Mouse (Mus musculus) CD4-positive, CD25-positive, alpha-beta regulatory T cell, adult 2 months (primary cell): Measurements from ENCODE around the gene Ptprm.

Source experiments
- DNase-seq: peaks from one replicate; pipeline ENCODE4 v3.0.0-alpha.2; 2012; ENCODE audit warnings: low read depth, low spot score

The Ptprm gene

GRCm38 (mm10) chr17:66990761-66991160 is 363.5 kb downstream of the Ptprm start:
- DNase-seq: no peak

- DNase-seq: no peak
Measured at GRCm38 (mm10) chr17:66988014-66988413, 366.2 kb downstream of the Ptprm start.

GRCm38 (mm10) chr17:66981649-66982048 is 372.6 kb downstream of the Ptprm start:
- no peak for DNase-seq

- no peak for DNase-seq
Measured at GRCm38 (mm10) chr17:66979971-66980370, 374.3 kb downstream of the Ptprm start.

GRCm38 (mm10) chr17:66976490-66976889 is 377.8 kb downstream of the Ptprm start:
- DNase-seq: no peak

GRCm38 (mm10) chr17:66972976-66973375 is 381.3 kb downstream of the Ptprm start:
- DNase-seq: no peak

GRCm38 (mm10) chr17:66960986-66961385 is 393.3 kb downstream of the Ptprm start:
- DNase-seq: no peak

GRCm38 (mm10) chr17:66960557-66960956 is 393.7 kb downstream of the Ptprm start:
- no peak for DNase-seq

GRCm38 (mm10) chr17:66959815-66960214 is 394.4 kb downstream of the Ptprm start:
- DNase-seq: no peak

GRCm38 (mm10) chr17:66958766-66959165 is 395.5 kb downstream of the Ptprm start:
- DNase-seq: no peak

GRCm38 (mm10) chr17:66944498-66944897 is 409.8 kb downstream of the Ptprm start:
- no peak for DNase-seq

GRCm38 (mm10) chr17:66943539-66943938 is 410.7 kb downstream of the Ptprm start:
- no peak for DNase-seq

GRCm38 (mm10) chr17:66925611-66926010 is 428.6 kb downstream of the Ptprm start:
- no peak for DNase-seq

GRCm38 (mm10) chr17:66914696-66915095 is 439.6 kb downstream of the Ptprm start:
- no peak for DNase-seq

- DNase-seq: no peak
Measured at GRCm38 (mm10) chr17:66912533-66912932, 441.7 kb downstream of the Ptprm start.

GRCm38 (mm10) chr17:66912120-66912519 is 442.1 kb downstream of the Ptprm start:
- no peak for DNase-seq

GRCm38 (mm10) chr17:66909901-66910300 is 444.4 kb downstream of the Ptprm start:
- no peak for DNase-seq

- DNase-seq: no peak
Measured at GRCm38 (mm10) chr17:66908921-66909320, 445.3 kb downstream of the Ptprm start.

- DNase-seq: no peak
Measured at GRCm38 (mm10) chr17:66894181-66894580, 460.1 kb downstream of the Ptprm start.

GRCm38 (mm10) chr17:66891916-66892315 is 462.3 kb downstream of the Ptprm start:
- no peak for DNase-seq

- no peak for DNase-seq
Measured at GRCm38 (mm10) chr17:66891067-66891862, 463.0 kb downstream of the Ptprm start.

GRCm38 (mm10) chr17:66882304-66882703 is 472.0 kb downstream of the Ptprm start:
- no peak for DNase-seq

- no peak for DNase-seq
Measured at GRCm38 (mm10) chr17:66880969-66881701, 473.1 kb downstream of the Ptprm start.
